Mouse (Mus musculus): ENCODE measurements around the gene Calcrl.
"Not testable (repeated sequence)": the region's sequence is repeated elsewhere in the genome, so short reads cannot be mapped to it uniquely, and the experiment has no call there.

Calcrl gene

GRCm38 (mm10) chr2:84389075-84389474 is 36.1 kb downstream of the Calcrl start:
- no peak for DNase-seq (ENCODE audit: low read depth, low spot score)

DNA sequence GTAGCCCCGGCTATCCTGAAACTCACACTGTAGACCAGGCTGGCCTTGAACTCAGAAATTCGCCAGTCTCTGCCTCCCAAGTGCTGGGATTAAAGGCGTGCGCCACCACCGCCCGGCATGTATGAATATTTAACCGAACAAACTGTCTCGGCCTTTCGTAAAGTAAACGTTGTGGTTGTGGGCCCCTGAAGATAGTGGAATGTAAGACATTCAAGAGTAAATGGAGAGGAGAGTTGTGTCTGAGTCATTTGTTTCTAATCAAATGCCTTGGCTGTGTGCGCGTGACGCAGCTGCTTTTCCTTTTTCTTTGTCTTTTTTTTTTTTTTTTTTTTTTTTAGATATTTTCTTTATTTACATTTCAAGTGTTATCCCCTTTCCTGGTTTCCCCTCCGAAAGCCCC is 36.7 kb downstream of the Calcrl start:
- DNase-seq (ENCODE audit: low read depth, low spot score): not testable (repeated sequence)

GRCm38 (mm10) chr2:84388023-84388416 is 37.2 kb downstream of the Calcrl start:
- no peak for DNase-seq (ENCODE audit: low read depth, low spot score)

GRCm38 (mm10) chr2:84387394-84388022 is 37.7 kb downstream of the Calcrl start:
- DNase-seq (ENCODE audit: low read depth, low spot score): no peak

DNA sequence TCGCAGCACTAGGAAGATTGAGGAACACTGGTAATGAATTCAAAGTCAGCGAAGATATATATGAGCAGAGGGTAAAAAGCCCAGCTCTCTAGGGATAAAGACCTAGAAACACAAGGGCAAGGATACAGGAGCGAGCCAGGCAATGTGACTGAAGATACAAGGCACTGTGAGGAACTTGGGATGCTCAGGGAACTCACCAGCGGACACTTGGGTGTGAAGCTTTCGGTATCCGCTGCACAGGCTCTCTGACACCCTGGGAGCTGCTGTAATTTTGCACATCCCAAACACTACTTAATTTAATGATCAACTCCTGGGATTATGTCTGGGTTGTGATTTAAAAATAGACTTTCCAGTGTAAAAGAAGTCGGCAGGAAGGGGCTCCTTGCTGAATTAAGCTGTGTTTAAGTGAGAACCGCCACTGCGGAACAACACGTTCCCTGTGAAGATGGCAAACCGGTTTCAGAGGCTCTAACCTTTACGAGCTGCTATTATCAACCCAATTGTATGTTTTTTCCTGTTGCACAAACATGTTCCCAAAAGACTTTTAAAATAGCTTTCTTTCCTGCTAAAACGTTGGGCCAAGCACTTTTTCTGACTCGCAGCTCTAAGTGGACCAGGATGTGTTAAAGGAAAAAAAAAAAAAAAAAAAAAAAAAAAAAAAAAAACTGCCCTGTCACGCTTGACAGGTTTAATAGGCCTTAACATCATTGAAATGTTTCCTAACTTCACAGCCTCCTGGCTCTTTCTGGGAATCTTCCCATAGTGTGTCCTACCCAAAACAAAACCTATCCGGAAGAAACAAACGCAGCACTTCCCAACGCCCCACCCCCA is 38.4 kb downstream of the Calcrl start:
- no peak for DNase-seq (ENCODE audit: low read depth, low spot score)

DNA sequence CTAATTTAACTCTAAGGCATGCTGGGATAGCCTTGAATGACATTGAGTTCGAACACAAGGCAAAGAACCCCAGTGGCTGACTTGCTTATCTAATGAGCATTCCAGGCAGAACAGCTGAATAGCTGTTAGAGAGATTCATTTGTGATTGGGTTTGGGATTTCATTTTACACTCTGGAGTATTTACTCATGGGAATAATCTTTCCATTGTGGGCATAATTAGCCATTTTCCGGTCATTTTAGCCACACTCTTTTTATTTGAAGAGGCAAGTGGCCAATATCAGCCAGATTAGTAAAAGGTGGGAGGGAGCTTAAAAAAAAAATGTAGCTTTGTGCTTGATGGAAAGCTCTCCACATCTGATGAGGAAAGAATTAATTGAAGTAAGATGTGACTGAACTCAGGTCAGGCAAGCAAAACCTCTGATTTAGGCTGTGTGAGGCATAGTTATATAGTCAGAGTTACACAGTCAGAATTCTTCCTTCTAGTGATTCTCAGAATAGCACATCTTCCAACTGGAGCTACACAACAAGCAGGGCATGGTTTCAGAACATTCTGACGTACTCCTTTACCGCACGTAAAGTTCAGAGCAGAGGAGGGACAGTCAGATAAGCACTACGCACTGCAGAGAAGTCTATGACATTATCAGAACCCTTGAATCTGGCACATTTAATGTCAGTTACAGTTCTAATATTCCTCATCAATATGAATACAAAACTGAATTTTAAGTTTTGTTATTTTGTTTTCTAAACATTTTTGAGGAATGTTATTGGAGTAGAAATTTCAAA is 40.1 kb downstream of the Calcrl start:
- no peak for DNase-seq (ENCODE audit: low read depth, low spot score)

- DNase-seq (ENCODE audit: low read depth, low spot score): no peak
These were observed 41.4 kb downstream of the Calcrl start for GRCm38 (mm10) chr2:84383828-84384227.

- no peak for DNase-seq (ENCODE audit: low read depth, low spot score)
These were observed 42.7 kb downstream of the Calcrl start for GRCm38 (mm10) chr2:84382556-84382955.

DNA sequence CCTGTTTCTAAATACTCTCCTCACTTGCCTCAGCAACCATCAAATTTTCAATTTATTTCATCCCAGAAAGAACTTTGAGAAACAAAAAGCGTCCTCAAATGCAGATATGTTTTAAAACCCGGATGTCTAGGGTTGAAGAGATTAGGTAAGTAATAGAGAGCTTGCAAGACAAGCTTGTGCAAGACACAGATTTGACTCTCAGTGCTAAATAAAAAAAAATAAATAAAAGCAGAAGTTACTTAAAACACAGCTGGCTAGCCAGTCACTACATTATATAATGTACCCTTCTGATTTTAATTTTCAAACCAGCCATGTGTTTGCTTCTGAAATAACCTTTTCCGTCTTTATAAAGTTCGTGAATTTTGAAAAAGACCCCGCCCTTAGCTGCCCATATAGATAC is 43.2 kb downstream of the Calcrl start:
- no peak for DNase-seq (ENCODE audit: low read depth, low spot score)

- no peak for DNase-seq (ENCODE audit: low read depth, low spot score)
These were observed 44.4 kb downstream of the Calcrl start for GRCm38 (mm10) chr2:84380816-84381215.

- DNase-seq (ENCODE audit: low read depth, low spot score): no peak
These were observed 46.5 kb downstream of the Calcrl start for GRCm38 (mm10) chr2:84378678-84379077.

GRCm38 (mm10) chr2:84369256-84369655 is 56.0 kb downstream of the Calcrl start:
- DNase-seq (ENCODE audit: low read depth, low spot score): no peak

GRCm38 (mm10) chr2:84366742-84367141 is 58.5 kb downstream of the Calcrl start:
- DNase-seq (ENCODE audit: low read depth, low spot score): no peak

DNA sequence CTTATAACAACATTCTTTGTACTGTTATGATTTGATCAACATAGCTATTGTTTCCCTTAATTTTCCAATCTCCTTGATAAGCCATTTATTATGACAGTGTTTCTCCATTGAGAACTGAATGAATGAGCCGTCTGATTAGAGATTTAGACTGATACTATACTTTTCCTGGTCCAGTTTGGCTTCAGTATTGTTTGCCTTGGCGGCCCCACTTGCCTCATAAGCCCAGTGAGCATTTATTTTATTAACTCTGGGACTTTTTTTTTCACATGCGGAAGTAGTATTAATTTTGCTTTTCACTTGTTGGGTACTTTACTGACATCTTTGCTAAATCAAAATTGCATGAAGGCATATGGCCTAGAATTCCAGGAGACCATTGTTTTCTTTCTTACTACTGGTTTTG is 59.9 kb downstream of the Calcrl start:
- no peak for DNase-seq (ENCODE audit: low read depth, low spot score)

- DNase-seq (ENCODE audit: low read depth, low spot score): no peak
These were observed 62.2 kb downstream of the Calcrl start for GRCm38 (mm10) chr2:84362779-84363719.

- no peak for DNase-seq (ENCODE audit: low read depth, low spot score)
These were observed 66.4 kb downstream of the Calcrl start for GRCm38 (mm10) chr2:84358690-84359343.

DNA sequence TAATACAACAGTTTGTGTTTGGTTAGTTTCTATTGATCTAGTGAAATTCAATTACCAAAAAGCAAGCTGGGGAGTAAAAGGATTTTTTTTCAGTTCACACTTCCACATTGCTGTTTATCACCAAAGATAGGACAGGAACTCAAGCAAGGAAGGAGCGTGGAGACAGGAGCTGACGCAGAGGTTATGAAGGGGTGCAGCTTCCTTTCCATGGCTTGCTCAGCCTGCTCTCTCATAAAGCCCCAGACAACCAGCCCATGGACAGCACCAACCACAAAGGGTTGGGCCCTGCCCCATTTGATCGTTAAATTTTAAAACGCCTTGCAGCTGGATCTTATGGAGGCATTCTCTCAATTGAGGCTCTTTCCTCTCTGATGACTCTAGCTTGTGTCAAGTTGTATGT is 69.9 kb downstream of the Calcrl start:
- no peak for DNase-seq (ENCODE audit: low read depth, low spot score)

DNA sequence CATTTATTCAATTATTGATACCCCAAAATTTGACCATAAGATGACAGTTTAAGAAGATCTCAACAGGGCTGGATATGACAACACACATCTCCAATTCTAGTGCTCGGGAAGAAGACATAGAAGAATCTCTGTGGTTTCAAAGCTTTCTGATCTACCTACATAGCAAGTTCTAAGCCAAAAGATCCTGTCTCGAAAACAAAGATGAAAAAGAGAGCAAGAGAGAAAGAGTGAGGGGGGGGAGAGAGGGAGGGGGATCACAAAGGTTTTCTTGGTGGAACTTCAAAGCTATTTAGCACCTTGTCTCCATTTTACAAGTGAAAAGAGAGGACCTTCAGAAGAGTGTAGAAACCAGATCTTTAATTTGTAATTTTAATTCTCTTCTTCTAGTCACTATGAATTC is 77.8 kb downstream of the Calcrl start:
- no peak for DNase-seq (ENCODE audit: low read depth, low spot score)

- no peak for DNase-seq (ENCODE audit: low read depth, low spot score)
These were observed 81.5 kb downstream of the Calcrl start for GRCm38 (mm10) chr2:84343756-84344155.

GRCm38 (mm10) chr2:84337774-84338450 is 87.3 kb downstream of the Calcrl start:
- DNase-seq (ENCODE audit: low read depth, low spot score): no peak

All from forelimb bud, embryonic 11.5 days (tissue).